Mouse (Mus musculus) cerebellum, adult 2 months (tissue): ENCODE measurements at regions not wholly inside any gene's neighbourhood (a gene's known extent, or its start where the extent isn't known, plus 50 kb on each side); places are given as distances from the start of the nearest gene placed in this dataset.

Experiments used
- DNase-seq, 2 experiments: peaks; one replicate each; pipeline ENCODE4 v3.0.0; 2021
- H3K27ac ChIP-seq: fragments of 200-500 bp; 2 replicates; pipeline ENCODE4 v1.5.1; 2012; ENCODE audit warnings: low read length, control low read depth, inconsistent platforms; ENCODE audit not compliant: insufficient read depth
- H3K27me3 ChIP-seq: fragments of 200-500 bp; 2 replicates; pipeline ENCODE4 v1.6.1; 2012; ENCODE audit warnings: inconsistent platforms, mild to moderate bottlenecking, low read length, moderate library complexity; ENCODE audit not compliant: control insufficient read depth, insufficient read depth
- H3K4me1 ChIP-seq: fragments of 200-500 bp; 2 replicates; pipeline ENCODE4 v1.6.1; 2011; ENCODE audit warnings: low read length; ENCODE audit not compliant: control insufficient read depth, insufficient read depth
- H3K4me3 ChIP-seq: fragments of 200-500 bp; replicated peaks from 2 replicates; pipeline ENCODE3; 2011; ENCODE audit warnings: mild to moderate bottlenecking, low read depth, low read length, control low read depth; ENCODE audit not compliant: insufficient read depth
- CTCF ChIP-seq: fragments of 200-500 bp; IDR thresholded peaks from 2 replicates; pipeline ENCODE4 v1.5.1; 2011; ENCODE audit warnings: low read depth, mild to moderate bottlenecking, control low read depth, low read length, moderate library complexity, borderline replicate concordance; ENCODE audit not compliant: insufficient read depth
- POLR2A ChIP-seq: fragments of 200-500 bp; IDR thresholded peaks from 2 replicates; pipeline ENCODE4 v1.6.1; 2011; ENCODE audit warnings: low read length, control low read depth, borderline replicate concordance; ENCODE audit not compliant: insufficient read depth
- WGBS: fragments of 180-500 bp; shearing (Covaris S2); methylation state at CpG from one replicate; pipeline ENCODE4 v1.1.7; 2018; 5-methylcytosine and 5-hydroxymethylcytosine counted together

DNA sequence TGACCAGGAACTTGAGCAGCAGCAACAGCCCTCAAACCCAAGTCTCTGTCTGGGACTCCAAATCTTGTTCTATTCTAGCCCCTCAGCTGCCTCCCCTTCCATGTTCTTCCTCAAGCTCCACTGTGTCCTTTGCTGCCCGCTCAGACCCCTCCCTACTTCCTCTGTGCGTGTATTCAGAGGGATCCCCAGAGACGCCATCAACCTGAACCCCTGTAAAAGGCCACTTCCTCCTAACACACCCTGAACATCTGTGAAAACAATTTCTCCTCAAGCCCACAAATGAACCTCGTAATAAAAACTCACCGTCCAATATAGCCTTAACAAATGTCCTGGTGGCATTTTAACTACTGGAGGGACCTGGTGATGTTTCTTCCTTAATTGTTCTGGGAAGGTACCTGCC is 1536.0 kb upstream of the Gulo start:
- H3K27me3 ChIP-seq = no peaks in the 10 kb centered on the region; the same call in 1 of the 2 replicates
- H3K4me1 ChIP-seq = no peaks in the 10 kb centered on the region
- WGBS = 92% methylated on average over 5 of the region's 5 CpGs
- TF ChIP-seq POLR2A (no peak), CTCF (no peak)
- no peak overlapping the region for H3K4me3 ChIP-seq
- no peak for DNase-seq
- no peak overlapping the region for H3K27ac ChIP-seq

DNA sequence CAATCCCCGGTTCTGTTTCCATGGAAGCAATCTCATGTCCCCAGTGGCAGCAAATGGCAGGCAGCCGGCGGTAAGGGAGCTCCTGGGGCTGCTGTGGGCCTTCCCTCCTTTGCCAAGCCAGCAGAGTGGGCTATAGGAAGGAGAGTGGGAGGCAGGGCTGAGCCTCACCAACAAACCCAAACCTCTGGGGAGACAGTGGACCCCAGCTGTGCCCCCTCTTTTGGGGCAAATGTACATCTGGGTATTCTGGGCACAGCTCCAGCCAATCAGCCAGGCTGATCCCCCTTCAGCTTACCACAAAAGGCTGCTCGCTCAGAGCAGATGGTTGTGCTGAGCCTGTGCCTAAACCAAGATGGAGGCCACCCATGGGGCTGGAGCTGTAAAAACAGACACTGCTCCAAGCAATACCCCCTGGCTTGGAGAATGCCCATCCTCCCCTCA is 1532.3 kb upstream of the Gulo start:
- DNase-seq = no peak
- Histone ChIP-seq H3K27ac (no peak overlapping the region), H3K27me3 (no peaks in the 10 kb centered on the region; the same call in 1 of the 2 replicates), H3K4me1 (no peaks in the 10 kb centered on the region; the same call in 1 of the 2 replicates), H3K4me3 (no peak overlapping the region)
- WGBS = 4% methylated on average over 4 of the region's 4 CpGs
- TF ChIP-seq CTCF (no peak), POLR2A (no peak)

DNA sequence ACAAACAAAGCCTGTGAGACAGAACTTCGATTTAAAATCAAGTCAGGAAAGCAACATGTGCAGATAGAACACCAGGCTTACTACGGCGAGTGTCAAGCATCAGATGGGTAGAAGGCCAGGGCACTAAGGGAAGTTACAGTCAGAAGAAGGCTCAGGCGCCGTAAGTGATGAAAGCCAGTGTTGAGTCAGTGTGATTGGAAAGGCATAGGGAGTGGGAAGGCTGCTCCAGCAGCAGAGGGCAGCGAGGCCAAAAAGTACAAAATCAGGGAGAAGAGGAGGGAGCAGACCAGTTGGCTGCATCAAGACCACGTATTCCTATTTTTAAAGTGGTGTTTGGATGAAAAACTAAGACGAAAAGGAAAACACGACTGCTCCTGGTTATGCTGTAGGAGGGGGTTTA is 1529.7 kb upstream of the Gulo start:
- Histone ChIP-seq H3K27me3 (no peaks in the 10 kb centered on the region; the same call in 1 of the 2 replicates), H3K4me1 (no peaks in the 10 kb centered on the region; the same call in 1 of the 2 replicates), H3K4me3 (no peak overlapping the region), H3K27ac (no peak overlapping the region)
- TF ChIP-seq CTCF = no peak
- TF ChIP-seq POLR2A = no peak
- DNase-seq = no peak
- WGBS = 87% methylated on average over 9 of the region's 9 CpGs

DNA sequence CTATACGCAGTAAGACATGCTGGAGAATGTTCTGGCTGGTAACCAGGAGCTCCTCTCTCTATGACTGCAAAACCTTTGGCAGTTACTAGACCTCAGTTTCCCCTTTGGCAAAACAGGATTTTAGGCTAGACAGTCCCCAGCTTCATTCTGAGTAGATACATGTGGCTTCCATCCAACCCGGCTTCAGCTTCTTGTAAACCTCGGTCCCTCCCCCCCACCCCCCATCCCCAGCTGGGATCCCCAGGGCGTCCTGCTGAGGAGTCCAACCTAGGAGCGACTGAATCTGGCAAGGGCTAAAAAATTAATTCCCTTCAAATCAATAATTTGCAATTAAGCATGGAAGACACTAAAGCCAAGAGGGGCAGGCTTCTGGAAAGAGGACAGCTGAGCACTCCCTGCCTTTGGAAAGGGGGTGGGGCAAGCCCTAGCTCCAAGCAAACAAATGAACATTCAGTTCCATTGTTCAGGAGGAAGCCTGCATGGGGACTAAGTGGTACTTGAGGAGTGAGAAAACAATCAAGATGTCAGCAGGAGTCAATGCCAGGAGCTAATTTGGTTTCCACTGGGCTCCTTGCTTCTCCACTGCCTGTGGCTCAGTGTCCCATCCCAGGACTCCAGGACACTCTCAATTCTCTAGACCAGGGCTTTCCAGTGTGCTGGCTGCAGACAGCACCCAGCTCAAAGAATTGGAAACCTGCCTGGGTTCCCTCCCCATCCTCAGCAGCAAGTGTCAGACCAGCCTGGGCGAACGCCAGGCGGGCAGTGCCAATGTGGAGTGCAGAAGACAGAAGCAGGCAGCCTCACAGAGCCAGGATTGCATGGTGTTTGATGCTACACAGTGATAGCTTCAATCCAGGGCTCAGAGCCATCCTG is 1528.0 kb upstream of the Gulo start:
- Histone ChIP-seq H3K27me3 (no peaks in the 10 kb centered on the region; the same call in 1 of the 2 replicates), H3K4me3 (no peak overlapping the region), H3K4me1 (no peaks in the 10 kb centered on the region; the same call in 1 of the 2 replicates), H3K27ac (no peak overlapping the region)
- 10% methylated on average over 8 of the region's 8 CpGs for WGBS
- peak; percentile 31 to 60 for DNase-seq
- TF ChIP-seq POLR2A (no peak), CTCF (no peak)

DNA sequence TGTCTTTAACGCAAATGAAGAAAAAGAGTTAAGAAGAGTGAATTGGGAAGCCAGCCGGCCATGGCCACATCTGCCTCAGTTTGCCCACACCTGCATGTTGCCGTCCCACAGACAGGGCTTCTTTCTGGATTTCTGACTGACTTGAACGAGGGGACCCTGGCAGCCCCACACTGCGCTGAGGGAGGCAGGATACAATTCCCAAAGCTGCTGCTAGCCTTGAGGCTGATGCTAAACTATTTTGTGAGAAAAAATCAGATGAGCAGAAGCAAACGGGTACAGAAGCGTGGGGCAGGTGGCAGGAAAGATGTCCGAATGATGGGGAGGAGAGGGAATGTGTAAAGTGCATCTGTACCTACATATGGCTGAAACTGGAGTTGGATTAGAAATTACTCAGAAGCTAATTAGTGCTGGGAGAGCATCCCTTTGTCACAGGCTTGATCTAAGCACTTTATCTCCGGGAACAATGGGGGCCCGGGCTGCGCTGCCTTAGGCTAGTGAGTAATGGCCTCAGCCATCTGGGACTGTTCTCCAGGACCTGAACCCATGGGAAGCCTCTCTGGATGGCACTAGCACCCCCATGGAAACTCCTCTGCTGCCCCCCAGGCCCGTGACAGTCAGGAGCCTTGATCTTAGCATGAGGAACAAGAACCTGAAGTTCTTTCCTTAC is 1497.9 kb upstream of the Gulo start:
- no peak overlapping the region for H3K27ac ChIP-seq
- TF ChIP-seq POLR2A (no peak), CTCF (no peak)
- 77% methylated on average over 12 of the region's 12 CpGs for WGBS
- H3K4me1 ChIP-seq = no peaks in the 10 kb centered on the region
- no peak for DNase-seq
- H3K27me3 ChIP-seq = no peaks in the 10 kb centered on the region
- H3K4me3 ChIP-seq = no peak overlapping the region

DNA sequence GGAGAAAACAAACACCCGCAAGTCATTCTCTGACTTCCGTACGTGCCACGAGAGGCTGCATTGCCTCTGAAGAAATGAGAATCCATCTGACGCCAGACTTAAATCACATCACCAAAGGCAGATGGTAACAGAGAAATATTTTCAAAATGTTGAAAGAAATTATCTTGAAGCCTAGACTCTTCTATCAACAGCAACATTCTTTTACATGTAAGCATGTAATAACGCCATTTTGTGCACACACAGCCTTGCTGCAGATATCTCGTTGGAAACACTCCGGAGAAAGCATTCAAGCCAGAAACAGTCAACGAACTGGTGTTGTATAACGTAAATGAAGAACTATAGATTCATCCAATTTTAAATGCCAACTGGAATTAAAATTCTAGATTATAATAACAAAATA is 1483.1 kb upstream of the Gulo start:
- H3K4me1 ChIP-seq = no peaks in the 10 kb centered on the region
- no peaks in the 10 kb centered on the region for H3K27me3 ChIP-seq
- H3K27ac ChIP-seq = no peak overlapping the region
- no peak for DNase-seq
- no peak overlapping the region for H3K4me3 ChIP-seq
- no peak for TF ChIP-seq CTCF
- no peak for TF ChIP-seq POLR2A
- WGBS = 93% methylated on average over 10 of the region's 10 CpGs

DNA sequence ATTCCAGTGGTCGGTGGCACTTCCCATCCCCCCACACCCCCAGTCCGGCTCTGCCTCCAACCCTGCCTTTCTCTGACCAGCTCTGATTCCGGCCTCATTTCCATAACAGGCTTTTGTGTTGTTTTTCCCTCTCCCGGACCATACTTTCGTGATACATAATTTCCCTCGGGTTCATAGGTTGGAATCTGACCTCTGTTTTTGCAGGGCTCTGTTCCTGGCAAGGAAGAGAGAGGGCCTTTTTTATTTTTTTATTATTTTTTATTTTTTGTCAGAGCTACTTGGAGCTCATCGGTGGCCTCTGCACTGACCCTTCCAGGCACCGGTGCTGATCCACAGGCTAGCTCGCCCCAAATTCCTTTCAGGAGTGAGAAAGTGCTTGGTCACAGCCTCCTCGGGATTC is 1477.7 kb upstream of the Gulo start:
- DNase-seq = no peak
- no peaks in the 10 kb centered on the region for H3K4me1 ChIP-seq
- no peaks in the 10 kb centered on the region for H3K27me3 ChIP-seq
- no peak overlapping the region for H3K4me3 ChIP-seq
- no peak for TF ChIP-seq POLR2A
- H3K27ac ChIP-seq = no peak overlapping the region
- 37% methylated on average over 10 of the region's 10 CpGs for WGBS

DNA sequence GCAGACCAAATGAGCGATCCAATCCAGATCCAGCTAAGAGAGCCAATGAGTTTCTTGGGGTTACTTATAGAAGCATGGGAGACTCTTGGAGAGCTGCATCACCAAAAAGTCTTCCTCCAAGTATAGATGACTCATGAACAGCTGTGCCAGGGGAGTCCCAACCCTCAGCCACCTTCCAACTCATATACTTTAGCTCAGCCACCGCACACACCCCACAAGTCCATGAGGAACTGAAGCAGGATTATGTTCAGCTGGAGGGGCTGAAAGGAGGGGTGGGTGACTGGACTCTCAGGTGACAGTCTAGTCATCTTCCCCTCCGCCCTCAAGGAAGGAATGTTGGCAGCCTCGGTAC is 1476.4 kb upstream of the Gulo start:
- no peak for DNase-seq
- Histone ChIP-seq H3K27ac (no peak overlapping the region), H3K27me3 (no peaks in the 10 kb centered on the region), H3K4me1 (no peaks in the 10 kb centered on the region), H3K4me3 (no peak overlapping the region)
- 84% methylated on average over 4 of the region's 4 CpGs for WGBS
- TF ChIP-seq POLR2A (no peak), CTCF (no peak)
